Mouse (Mus musculus) colon, adult 2 months (tissue): ENCODE results near the gene Zfp536. TPM values are rescaled to one million over a fixed set of nuclear protein-coding genes. Genes with fewer than 3 reads are reported as not detected.

Source experiments
- polyA plus RNA-seq: library from polyadenylated mRNA; depleted of rRNA; stranded (reverse); fragments of >200 nt; gene quantifications from 2 replicates; pipeline ENCODE4 v1.2.3, GENCODE M21; 2012; rRNA removed

The Zfp536 gene
- 2.0 and 2.1 TPM in 2 replicates for polyA plus RNA-seq

DNA sequence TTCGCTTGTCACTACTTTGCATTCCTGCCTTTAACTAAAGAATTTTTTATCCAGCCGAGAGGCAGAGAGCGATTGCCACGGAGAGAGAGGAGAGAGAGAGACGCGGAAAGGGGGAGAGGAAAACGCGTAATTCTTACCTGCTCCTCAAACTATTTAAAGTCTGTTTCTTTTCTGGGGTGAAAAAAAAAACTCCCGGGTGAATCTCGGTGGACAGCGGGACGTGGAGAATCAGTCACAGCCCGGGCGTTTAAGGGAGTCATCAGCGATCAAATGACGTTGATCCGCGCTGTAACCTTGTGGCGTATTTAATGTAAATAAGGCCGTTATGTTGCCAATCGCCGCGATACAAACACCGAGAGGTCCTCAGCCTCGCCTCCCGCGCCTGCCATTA lies at the start of gene Zfp536:
Gene Zfp536 (minus strand): TSS at position 330 of the 391 bp plus-strand sequence.

Other genes with a start within 250 kb of the Zfp536 start
- 7.1 and 8.0 TPM in 2 replicates for gene Uri1, start 249.9 kb upstream of the Zfp536 start, polyA plus RNA-seq